Mouse (Mus musculus) kidney, adult 2 months (tissue): ENCODE results near the gene Kazald1.

Source experiments
- CTCF ChIP-seq: fragments of 200-500 bp; conservative IDR thresholded peaks from 2 replicates; pipeline ENCODE4 v1.5.1; 2011; ENCODE audit warnings: low read depth, mild to moderate bottlenecking, control low read depth, low read length, moderate library complexity, mixed read lengths; ENCODE audit not compliant: insufficient read depth, insufficient read length
- POLR2A ChIP-seq: fragments of 200-500 bp; IDR thresholded peaks from one replicate; pipeline ENCODE4 v1.6.1; 2011; ENCODE audit warnings: low read depth, low read length, control low read depth

GRCm38 (mm10) chr19:45029571-45029970 lies 45.5 kb upstream of the Kazald1 start:
- TF ChIP-seq POLR2A: no peak
- TF ChIP-seq CTCF: no peak
